Mouse (Mus musculus): ENCODE measurements around the gene Soat2.

The Soat2 gene

DNA sequence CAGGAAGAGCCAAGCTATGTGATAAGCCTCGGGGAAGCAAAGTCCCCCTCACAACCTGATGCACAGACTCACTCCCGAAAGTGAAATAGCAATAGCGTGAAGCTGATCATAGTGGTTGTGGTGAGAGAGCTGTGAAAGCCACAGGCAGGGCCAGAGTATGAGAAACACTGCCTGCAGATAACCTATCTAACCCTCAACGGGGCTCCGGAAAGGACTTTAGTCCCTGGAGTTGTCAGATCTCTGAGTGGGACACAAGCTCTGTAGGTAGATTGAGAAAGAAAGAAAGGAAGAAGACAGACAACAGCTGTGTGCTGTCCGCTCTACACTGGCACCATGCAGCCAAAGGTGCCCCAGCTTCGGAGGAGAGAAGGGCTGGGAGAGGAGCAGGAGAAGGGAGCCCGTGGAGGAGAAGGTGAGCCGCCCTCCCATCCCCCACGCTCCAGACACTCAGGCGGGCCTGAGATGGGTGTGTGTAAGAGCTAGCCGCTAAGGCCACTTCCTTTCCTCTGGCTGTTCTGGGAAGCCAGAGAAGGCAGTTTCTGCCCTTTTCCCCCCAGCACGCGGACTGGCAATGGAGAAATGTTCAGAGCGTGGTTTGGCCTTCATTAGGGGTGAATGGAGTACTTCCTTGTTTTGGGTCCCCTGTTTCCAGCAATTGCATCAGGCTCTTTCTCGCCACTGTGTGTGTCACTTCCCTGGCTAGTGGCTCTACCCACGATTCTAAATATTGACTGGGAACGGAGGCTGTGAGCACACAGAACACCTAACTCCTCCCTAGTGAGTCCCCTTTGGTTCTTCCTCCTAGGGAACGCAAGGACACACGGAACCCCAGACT, at the start of gene Soat2:
Soat2 (plus strand) TSS at position 226 of the 835 bp plus-strand sequence.
- no peak for DNase-seq

DNA sequence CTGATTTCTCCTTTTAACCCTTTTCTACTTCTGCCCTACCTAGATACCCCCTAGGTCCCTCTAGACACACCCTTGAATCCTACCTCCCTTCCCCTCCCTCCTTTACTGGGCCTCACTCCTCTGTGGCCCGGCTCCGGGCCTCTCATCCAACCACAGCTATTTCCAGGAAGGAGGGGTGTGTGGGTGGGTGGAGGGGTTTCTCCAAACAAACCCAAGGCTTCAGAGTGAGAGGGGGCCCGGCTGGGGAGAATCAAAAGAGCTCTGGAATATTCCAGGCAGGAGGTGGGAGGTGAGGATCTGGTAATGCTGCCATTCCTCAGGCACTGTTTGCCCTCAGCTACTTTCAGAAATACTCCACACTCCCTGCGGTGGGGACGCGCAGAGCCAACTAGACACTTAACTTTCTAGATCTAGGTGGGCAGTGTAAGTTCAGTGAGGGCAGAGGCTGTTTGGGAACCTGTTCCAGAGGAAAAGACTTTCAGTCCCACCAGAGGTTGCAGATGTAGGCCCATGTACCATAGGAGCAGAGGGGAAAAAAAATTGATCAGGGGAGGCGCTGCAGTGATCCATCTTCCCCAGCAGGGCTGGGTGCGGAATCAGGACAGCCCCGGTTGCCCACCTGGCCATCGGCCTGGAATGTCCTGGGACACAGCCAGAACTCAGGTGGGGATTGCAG, 49.2 kb upstream of the Soat2 start:
- no peak for DNase-seq

- no peak for DNase-seq
Observed at GRCm38 (mm10) chr15:102101672-102102541, 48.4 kb upstream of the Soat2 start.

DNA sequence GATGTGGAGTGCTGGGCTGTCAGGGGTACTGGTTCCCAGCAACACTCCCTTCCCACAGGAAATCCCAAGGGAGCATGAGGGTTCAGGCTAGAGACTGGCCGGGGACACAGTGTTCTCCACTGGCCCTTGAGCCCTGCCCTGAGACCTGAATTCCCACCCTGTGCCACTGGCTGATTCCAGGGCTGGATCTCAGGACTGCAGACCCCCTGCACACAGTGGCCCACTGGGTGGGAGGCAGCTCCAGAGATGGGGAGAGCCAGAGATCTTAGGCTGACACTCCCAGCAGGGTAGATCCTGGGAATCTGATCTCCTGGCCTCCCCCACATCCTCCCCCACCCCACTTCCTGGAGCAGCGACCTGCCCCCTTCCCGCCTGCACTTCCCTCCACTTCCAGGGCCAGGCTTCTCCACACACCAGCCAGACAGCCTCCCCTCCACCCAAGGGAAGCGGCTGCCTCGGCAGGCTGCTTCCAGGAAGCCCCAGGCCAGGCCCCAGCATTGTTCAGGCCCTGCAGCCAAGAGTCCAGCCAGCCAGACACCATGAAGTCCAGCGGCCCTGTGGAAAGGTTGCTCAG, 47.7 kb upstream of the Soat2 start:
- DNase-seq = no peak

DNA sequence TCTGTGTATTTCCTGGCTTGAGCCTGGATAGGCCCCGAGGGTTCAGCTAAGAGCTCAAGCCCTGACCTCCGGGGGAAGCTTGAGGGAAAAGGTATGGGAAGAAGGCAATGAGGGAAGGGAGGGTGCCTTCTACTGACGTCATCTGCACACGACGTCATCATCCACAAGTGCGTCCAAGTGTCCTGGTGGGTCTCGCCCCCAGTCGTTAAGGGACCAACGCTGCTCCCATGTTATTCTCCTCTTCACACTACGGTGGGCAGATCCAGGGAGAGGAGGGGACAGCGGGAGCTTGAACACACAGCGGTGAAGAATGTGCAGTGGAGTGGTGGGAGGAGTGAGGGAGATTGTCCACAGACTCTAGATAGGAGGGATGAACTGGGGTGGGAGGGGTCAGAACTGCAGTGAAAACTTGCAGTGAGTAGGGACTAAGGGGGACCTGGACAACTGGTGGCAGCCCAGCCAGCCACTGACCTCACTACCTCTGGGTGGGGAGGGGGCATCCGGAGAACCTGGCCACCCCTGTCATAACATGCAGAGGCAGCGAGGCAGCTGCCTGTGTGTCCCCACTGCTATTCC, 46.9 kb upstream of the Soat2 start:
- no peak for DNase-seq

DNA sequence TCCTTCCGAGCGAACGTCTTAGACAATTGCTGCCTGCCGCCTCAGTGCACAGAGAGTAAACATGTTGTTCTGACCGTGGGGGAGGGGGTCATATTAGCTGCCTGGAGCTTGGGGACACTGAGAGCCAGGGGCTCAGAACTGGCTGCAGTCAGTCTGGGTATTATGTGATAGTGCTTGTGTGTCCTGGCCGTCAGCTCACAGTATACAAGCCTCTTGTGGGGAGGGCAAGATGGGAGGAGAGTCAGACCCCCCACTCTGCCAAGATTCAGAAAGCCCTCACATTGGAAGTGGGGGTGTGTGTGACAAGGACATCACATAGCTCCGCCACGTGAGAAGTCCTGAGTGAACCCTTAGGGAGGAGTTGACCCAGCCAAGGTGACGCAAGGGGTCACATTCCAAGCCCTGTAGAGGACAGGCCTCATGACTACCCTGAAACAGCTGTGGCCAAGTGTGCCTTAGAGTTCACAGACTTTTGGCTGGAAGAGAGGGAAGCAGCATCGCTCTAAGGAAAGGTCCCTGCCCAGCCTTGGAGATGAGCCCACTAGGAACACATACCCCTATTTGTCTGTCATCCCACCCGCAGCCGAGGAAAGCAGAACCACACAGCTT, 46.3 kb upstream of the Soat2 start:
- no peak for DNase-seq

DNA sequence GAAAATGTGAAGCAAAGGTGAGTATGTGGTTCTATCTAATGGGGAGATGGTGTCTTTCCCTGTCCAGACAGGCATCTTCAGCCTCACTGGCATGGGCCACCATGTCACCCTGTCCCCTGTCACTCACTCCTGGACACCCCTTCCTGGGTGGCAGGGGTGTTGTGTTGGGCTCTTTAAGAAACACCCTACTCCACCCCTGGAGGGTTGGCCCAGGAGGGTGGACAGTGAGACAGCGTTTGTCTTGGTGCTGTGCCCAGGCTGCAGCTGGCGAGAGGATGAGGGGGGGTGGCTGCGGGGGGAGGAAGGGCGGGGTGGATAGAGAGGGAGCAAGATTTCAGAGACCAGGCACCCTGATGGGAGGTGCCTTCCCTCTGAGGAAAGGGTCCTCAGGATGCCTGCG, 45.0 kb upstream of the Soat2 start:
- DNase-seq = no peak

GRCm38 (mm10) chr15:102105764-102106730, 44.3 kb upstream of the Soat2 start:
- peak; percentile 58 to 70 for DNase-seq

DNA sequence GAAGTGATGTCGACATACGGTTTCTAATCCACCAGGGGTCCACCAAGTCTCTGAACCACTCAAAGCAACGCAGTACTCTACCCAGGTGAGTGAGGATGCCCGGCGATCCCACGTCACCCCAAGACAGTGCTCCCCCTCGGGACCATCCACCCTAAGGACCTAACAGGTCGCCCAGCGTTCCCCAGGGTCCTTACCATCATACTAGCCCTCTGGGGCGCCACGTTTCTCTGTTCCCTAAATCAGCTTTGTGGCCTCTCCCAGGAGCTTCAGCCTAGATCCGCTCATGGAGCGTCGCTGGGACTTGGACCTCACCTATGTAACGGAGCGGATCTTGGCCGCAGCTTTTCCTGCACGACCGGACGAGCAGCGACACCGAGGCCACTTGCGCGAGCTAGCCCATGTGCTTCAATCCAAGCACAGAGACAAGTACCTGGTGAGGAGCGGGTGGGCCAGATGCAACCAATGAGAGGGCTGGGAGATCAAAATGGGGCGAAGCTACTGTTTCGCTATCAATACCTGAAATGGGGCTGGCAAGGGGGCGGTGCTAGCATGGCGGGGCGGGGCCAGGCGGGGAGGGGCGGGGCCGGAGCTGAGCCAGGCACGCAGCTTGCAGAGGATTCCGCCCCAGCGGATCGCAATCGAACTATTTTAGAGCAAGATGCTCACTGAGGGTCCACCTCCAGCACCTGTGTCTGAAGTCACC, 43.4 kb upstream of the Soat2 start:
- no peak for DNase-seq

DNA sequence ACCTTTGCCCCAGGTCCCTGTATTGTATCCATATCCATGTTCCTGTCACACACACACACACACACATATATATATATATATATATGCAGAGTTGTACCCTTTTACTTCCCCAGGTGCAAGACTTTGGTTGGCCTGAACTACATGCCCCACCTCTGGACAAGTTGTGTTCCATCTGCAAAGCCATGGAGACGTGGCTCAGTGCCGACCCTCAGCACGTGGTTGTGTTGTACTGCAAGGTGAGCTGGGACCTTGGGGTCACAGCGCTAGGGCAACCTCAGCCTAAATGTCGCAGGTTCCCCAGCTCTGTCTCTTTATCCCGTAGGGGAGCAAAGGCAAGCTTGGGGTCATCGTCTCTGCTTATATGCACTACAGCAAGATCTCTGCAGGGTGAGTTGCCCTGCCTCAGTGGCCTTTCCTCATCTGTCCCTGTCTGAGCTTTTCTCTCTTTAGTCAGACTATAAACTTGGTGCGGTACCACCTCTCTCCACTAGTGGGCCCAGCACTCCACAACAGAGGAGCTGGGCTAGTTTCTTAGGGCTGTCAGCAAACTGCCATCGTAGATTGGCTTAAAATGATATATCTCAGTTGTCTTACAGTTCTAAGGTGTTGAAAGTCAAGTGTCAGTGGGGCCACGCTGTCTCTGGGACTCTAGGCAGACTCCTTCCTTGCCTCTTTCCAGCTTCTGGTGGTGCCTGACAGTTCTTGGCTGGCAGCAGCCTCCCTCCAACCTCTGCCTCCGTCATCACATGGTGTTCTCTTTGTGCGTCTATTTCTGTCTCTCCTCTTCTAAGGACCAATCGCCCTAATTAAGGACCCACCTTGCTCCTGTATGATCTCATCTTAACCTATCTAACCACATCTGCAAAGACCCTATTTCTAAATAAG, 42.4 kb upstream of the Soat2 start:
- peak; percentile 60 to 69 for DNase-seq

DNA sequence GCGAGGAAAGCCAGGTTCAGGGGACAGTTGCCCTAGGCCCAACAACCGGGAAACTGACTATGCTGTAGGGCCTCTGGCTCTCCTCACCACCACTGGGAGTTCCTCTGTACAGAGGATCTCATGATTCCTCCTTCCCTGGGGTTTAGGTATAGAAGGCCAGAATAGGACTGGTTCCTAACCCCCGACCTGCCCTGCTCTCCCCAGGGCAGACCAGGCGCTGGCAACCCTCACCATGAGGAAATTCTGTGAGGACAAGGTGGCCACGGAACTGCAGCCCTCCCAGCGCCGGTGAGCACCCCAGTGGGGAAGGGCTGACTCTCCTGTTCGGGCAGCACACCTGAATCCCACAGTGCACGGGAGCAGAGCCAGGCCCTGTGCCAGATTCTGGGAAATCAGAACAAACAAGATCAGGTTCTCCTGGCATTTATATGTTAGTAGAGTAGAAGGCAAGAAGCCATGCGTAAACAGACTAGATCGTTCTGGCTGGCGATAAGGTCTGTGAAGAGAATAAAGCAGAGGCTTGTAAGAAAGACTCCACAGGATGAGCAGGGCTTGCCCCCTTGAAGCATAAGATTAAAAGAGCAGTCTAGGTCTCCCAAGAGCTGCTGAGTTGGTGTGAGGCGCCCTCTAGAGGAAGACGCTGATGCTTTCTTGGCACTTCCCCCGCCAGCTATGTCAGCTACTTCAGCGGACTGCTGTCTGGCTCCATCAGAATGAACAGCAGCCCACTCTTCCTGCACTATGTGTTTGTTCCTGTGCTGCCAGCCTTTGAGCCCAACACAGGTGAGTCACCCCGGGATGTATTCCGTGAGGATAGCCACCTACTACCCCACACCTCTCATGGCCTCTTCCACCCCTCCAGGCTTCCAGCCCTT, 41.4 kb upstream of the Soat2 start:
- peak; percentile 76 for DNase-seq

GRCm38 (mm10) chr15:102110271-102110670, 40.1 kb upstream of the Soat2 start:
- DNase-seq = no peak

GRCm38 (mm10) chr15:102110701-102111494, 39.4 kb upstream of the Soat2 start:
- DNase-seq = no peak

DNA sequence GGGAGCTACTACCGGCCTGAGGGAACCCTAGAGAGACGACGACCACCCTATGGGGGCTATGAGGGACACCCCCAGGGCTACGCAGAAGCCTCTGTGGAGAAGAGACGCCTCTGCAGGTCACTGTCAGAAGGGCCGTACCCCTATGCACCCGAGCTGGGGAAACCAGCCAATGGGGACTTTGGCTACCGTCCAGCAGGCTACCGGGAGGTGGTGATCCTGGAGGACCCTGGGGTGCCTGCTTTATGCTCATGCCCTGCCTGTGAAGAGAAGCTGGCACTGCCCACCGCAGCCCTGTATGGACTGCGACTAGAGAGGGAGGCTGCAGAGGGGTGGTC, 38.9 kb upstream of the Soat2 start:
- no peak for DNase-seq

- no peak for DNase-seq
Observed at GRCm38 (mm10) chr15:102112181-102112580, 38.1 kb upstream of the Soat2 start.

- DNase-seq = no peak
Observed at GRCm38 (mm10) chr15:102112827-102113226, 37.5 kb upstream of the Soat2 start.

- no peak for DNase-seq
Observed at GRCm38 (mm10) chr15:102113674-102114073, 36.7 kb upstream of the Soat2 start.

All from thymus, postnatal 36 days (tissue).